Mouse (Mus musculus): ENCODE measurements around the gene Mutyh.

Gene Mutyh

DNA sequence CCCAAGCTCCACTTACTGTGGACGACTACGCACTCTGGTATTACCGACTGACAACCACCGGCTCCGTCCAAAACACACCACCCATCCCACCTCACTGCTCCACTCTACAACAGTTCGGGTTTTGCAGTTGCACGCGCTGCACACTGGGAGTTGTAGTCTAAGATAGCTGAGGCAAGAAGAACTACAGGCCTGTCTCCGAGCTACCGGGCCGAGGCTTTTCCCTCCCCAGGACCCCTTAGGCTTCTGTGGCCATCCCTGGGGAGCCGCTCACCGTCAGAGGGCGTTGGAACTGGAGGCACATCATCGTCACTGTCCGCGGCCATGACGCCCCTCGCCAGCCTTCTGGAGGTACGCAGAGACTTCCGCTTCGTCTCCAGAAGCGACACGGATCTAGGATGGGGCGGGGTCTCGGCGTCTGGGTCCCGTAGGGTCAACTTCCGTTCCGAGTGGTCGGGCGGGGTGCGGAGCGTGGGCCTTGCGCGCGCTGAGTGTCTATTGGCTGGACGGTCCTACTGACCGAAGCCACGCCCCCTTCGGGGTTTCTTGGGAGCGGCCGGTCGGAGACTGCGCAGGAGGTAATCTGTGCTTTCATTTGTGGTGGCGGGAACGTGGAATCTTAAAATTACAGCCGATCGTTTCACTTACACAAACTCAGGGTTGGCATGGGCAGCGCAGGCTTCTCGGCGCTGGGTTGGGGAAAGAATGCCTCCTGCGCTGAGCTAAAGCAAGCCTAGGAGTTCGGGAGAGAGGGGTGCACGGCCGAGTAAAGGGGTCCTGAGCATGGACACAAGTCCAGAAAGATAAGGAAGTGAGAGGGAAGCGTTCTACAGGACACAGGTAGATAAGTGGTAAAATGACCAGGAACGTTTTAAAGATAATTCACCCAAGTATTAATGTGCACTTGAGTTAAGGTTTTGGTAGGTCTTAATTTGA is at the start of gene Mutyh, which contains the start of gene Toe1:
Gene Mutyh (plus strand): TSS at position 527 of the 933 bp plus-strand sequence.
Gene Toe1 (minus strand): TSS at position 444 of the 933 bp plus-strand sequence.
- DNase-seq (ENCODE audit: low read depth) = peak; percentile 96

- DNase-seq (ENCODE audit: low read depth) = no peak
These were observed 45.6 kb upstream of the Mutyh start for GRCm38 (mm10) chr4:116761914-116762313.

DNA sequence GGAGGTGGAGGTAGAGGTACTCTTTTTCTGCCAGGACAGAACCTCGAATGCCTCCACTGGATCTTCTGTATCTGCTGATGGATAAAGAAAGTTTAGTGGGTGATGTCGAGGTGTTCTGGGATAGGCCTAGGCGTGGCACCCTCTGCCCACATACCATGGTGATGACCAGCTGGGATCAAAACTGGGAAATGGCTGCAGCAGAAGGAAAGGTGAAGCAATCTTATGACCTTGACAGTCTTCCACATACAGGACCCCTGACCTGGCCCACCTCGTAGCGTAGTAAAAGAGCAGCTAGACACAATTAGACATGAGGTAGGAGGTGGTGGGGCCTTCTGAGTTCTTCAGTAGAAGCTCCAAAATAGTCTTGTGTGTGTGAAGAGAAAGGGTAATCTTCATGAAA is 43.5 kb upstream of the Mutyh start:
- DNase-seq (ENCODE audit: low read depth) = no peak

- DNase-seq (ENCODE audit: low read depth) = no peak
These were observed 39.0 kb upstream of the Mutyh start for GRCm38 (mm10) chr4:116768510-116768909.

DNA sequence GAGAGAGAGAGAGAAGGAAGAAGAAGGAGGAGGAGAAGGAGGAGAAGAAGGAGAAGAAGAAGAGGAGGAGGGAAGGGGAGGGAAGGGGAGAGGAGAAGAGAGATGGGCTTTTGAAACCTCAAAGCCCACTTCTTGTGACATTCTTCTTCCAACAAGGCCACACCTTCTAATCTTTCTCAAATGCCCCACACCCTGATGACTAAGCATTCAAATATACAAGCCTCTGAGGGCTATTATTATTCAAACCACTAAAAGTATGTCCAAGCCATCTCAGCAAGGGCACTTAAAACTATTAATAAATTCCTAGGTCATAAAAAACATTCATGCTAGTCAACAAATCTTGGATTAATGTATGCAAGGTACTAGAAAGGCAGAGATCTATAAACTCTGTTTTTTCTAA is 38.5 kb upstream of the Mutyh start:
- no peak for DNase-seq (ENCODE audit: low read depth)

GRCm38 (mm10) chr4:116776391-116776790 is 31.1 kb upstream of the Mutyh start:
- no peak for DNase-seq (ENCODE audit: low read depth)

DNA sequence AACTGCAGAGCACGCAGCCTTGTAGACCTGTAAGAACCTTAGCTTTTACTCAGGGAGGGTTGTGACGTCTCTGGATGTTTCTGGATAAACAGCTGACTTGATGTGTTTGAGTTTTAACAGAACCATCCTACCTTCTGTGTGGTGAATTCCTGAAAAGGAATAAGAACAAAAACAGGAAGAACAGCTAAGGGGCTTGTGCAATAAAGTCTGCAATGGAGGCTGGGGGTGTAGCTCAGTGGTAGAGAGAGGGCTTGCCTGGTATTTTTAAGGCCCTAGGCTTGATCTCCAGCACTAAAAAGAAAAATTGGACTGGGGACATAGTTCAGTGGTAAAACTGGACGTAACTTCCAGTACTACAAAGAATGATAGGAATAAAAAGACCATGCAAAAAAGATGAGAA is 30.4 kb upstream of the Mutyh start:
- no peak for DNase-seq (ENCODE audit: low read depth)

DNA sequence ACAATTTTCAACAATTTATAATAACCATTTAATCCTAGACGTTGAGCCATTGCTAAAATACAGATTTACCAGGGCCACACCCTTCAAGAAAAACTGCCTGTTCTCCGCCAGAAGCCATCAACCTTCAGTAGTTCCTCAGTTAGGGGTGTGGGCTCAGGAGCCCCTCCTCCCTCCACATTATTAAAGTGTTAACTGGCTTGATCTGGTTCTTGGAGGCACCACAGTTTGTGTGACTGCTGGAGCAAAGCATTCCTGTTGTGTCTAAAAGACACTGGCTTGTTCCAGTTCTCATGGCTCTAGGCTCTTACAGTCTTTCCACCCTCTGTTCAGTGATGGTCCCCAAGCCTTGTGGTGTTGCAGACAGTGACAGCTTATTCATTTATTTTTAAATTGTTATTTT is 27.0 kb upstream of the Mutyh start:
- DNase-seq (ENCODE audit: low read depth) = no peak

GRCm38 (mm10) chr4:116781366-116781765 is 26.2 kb upstream of the Mutyh start:
- DNase-seq (ENCODE audit: low read depth) = no peak

DNA sequence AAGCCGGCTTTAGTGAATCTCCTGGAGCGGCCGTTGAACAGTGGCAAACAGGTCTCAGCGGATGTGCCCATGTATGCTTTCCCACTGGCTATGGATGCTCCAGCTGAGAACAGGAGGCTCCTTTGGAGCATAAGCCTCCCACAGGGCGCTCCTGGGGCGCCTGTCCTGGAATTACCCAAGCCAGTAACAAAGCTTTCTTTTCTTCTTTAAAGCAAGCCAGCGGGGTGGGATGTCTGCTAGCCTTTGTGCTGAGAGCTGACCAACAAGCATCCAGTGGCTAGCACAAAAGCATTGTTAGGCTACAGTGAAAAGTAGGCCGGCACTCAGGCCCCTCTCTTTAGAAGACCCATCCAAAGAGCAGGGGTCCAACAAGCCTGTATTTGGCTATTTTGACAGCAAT is 25.4 kb upstream of the Mutyh start:
- no peak for DNase-seq (ENCODE audit: low read depth)

DNA sequence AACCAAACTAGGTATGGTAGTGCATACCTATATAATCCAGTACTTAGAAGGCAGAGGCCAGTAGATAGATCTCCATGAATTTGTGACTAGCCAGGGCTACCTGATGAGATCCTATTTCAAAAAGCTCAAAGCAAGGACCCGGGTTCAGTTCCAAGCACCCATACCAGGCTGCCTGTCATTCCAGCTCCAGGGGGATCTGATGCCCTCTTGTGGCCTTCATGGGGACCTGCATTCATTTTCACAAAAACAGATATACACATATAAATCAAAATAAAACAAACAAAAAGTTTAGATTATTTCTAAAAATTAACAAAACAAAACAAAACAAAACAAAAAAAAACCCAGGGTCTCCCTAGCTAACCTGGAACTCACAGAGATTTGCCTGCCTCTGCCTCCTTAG is 20.9 kb upstream of the Mutyh start:
- DNase-seq (ENCODE audit: low read depth) = no peak

DNA sequence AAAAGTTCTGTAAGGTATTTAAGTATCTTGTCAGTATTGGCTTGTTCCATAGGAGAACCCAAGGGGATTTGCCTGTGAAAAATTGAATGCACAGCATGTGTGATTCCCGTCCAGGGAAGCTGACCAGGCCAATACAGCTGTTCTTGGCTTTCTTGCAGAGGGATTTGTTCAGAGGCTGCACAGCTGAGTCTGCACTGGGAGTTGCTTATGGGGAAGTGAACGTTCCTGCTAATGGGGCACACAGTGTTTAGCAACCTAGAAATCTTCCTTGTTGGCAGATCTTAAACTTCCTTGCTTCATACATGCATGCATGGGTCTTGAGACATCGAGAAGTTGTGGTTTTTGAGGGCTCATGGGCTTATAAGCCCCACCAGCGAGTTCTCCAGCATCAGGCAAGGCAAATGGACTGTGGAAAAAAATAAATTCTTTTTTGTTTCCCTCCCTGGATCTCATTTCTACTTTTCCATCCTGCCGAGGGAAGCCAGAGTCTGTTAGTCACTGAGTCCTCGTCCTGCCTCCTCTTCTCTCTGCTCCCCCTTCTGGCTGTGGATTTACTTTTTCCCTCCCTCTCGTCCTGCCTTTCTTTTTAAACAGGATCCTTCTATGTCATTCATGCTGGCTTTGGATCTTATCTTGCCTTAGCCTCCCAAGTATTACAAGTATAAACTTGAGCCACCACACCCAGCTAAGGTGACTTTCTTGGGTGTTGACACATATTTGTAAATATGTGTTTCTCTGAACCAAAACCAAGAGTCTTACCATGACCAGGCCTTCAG is 19.4 kb upstream of the Mutyh start:
- DNase-seq (ENCODE audit: low read depth) = no peak

DNA sequence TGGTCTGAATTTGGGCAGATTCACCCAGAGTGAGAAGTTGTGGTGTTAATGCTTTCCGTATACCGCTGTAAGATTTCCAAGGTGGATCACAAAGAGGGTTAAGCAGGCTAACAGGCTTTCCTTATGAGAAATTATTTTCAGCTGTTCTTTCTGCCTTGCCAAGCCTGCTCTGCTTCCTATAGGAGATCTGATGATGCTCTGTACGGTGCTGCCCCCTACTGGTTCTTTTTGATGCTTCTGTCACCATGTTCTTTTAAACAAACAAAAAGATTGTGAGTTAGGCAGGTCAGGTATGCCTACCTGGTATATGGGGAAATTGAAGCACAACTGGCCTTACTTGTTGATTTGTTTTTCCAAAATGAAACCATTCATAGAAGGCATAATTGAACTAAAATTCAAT is 18.6 kb upstream of the Mutyh start:
- DNase-seq (ENCODE audit: low read depth) = peak; percentile 85

GRCm38 (mm10) chr4:116792453-116792852 is 15.1 kb upstream of the Mutyh start:
- no peak for DNase-seq (ENCODE audit: low read depth)

DNA sequence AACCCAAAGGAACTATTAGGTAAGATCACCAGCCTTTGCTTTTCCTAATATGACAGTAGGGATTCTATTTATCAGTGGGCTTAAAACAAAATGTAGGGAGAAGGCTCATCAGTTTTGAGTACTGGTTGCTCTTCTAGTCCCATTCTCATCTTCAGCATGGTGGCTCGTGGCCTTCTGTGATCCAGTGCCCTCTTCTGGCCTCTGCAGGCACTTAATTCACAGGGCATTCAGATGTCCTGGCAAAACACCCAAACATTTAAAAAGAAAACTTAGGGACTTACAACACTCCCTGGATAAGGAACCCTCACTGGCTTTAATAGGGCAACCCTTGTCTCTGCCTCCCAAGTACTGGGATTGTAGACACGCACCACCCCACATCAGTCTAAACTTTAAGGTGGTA is 13.2 kb upstream of the Mutyh start:
- no peak for DNase-seq (ENCODE audit: low read depth)

GRCm38 (mm10) chr4:116796442-116797110 is 10.9 kb upstream of the Mutyh start:
- no peak for DNase-seq (ENCODE audit: low read depth)

- DNase-seq (ENCODE audit: low read depth) = no peak
These were observed 7.6 kb upstream of the Mutyh start for GRCm38 (mm10) chr4:116799901-116800300.

DNA sequence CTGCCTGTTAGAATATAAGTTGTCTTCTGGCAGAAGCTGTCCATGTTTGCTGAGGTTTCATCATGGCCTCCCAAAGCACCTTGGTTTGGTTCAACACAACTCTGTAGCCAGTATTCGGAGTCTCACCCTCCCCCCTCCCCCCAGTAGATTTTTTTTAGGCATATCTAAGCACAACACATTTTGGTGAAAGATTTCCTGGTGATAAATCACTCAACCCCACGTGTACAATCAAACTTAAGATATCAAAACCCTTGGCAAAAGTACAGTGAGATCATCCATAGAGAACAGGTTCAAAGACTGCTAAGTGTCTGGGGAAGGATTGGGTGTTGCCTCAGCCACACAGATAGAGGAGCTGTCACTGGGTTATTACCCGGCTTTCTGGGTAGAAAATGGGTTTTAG is 3.5 kb downstream of the Mutyh start:
- DNase-seq (ENCODE audit: low read depth) = no peak

DNA sequence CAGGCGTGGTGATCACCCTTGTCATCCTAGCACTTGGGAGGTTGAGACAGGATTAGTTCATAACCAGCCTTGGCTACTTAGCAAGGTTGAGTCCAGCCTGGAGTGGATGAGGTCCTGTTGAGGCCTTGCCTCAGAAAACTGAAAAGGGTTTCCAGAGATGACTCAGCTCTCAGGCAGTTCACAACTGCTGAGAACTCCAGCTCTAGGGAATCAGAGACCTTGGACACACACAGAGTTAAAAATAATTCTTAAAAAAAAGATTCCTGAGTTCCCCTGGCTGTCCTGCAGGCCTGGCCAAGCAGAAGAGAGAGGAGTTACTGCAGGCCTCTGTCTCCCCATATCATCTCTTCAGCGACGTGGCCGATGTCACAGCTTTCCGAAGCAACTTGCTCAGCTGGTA is 7.8 kb downstream of the Mutyh start:
- DNase-seq (ENCODE audit: low read depth) = no peak

DNA sequence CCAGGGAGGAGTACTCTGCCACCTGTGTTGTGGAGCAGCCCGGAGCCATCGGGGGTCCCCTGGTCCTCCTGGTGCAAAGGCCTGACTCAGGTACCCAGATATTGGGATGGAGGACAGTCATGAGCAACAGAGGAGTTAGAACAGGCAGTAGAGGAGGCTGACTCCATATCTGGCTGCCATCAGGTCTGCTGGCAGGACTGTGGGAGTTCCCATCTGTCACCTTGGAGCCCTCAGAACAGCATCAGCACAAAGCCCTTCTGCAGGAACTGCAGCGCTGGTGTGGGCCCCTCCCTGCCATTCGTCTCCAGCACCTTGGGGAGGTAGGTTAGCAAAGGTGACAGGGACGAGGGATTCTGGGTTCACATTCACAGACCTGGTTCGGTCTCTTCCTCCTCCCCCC is 10.0 kb downstream of the Mutyh start:
- no peak for DNase-seq (ENCODE audit: low read depth)

DNA sequence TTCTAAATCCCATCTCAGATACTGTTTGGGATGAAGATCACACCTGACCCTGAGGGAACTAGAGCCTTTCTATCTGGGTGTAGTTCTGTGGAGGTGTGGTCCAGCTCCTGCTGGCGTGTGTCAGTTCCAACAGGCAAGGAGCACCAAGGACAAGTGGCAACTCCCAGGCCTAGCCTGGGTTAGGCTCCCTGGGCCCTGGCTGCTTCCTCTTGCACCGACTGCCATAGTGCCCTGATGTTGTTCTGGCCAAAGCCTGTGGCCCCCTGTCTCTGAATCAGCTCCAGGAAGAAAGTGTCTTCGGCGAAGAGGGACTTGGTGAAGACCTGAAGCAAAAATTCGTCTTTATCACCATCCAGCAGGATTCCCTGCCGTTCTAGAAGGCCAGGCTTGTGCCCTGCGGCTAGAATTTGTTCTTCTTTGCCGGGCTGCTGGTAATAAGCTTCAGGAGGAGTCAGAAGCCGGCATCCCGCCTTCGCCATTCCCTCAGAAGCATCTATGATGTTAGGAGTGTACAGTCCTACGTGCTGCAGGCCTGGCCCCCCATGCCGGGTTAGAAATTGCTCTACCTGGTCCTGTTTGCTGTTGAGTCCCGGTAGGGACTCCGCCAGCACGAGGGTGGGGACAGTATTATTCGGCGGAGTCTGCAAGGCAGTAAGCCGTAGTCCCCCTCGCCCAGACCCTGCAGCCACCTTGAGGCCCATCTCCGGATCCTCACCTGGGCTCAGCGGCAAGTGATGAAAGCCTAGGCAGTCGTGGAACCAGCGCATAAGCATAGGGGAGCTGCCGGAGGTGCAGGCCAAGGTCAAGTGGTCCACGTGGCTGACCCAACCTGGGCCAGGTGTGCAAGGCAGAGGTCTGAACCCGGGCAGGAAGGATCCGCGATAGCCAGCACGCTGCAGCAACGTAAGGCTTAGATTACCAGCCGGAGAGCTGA is 12.7 kb downstream of the Mutyh start:
- DNase-seq (ENCODE audit: low read depth) = no peak
